Mouse (Mus musculus) brain, embryonic 18.5 days (tissue): ENCODE results near the gene Zfp677.
"Not testable (repeated sequence)": the region's sequence is repeated elsewhere in the genome, so short reads cannot be mapped to it uniquely, and the experiment has no call there.

ENCODE experiments used
- DNase-seq: peaks from one replicate; pipeline ENCODE4 v3.0.0-alpha.2; 2012; ENCODE audit warnings: low read depth, low spot score

Gene Zfp677

GRCm38 (mm10) chr17:21383391-21384056 lies at the start of gene Zfp677:
TSS of gene Zfp677 (plus strand) at chr17:21383748.
- peak; percentile 42 for DNase-seq

- not testable (repeated sequence) for DNase-seq
Measured at GRCm38 (mm10) chr17:21368018-21368417, 15.5 kb upstream of the Zfp677 start.

GRCm38 (mm10) chr17:21369925-21370719 lies 13.4 kb upstream of the Zfp677 start:
- no peak for DNase-seq

- no peak for DNase-seq
Measured at GRCm38 (mm10) chr17:21375311-21375710, 8.2 kb upstream of the Zfp677 start.

GRCm38 (mm10) chr17:21384057-21384411 lies 486 bp downstream of the Zfp677 start:
- DNase-seq = no peak

- peak; percentile 46 for DNase-seq
Measured at GRCm38 (mm10) chr17:21422664-21423599, 39.4 kb downstream of the Zfp677 start, which contains the start of gene Zfp54. TSS of gene Zfp54 (plus strand) at chr17:21423227.

GRCm38 (mm10) chr17:21438806-21439400 lies 55.4 kb downstream of the Zfp677 start:
- DNase-seq = not testable (repeated sequence)
